Mouse (Mus musculus) cortical plate, adult 2 months (tissue): Measurements from ENCODE around the gene Rps2. TPM values are rescaled to one million over a fixed set of nuclear protein-coding genes. Genes with fewer than 3 reads are reported as not detected.

Source experiments
- H3K27ac ChIP-seq: fragments of 200-500 bp; 2 replicates; pipeline ENCODE4 v1.5.1; 2012; ENCODE audit warnings: low read length, control low read depth, inconsistent platforms; ENCODE audit not compliant: insufficient read depth
- H3K4me1 ChIP-seq: fragments of 200-500 bp; 2 replicates; pipeline ENCODE4 v1.6.1; 2011; ENCODE audit warnings: low read length; ENCODE audit not compliant: control insufficient read depth, insufficient read depth
- H3K4me3 ChIP-seq: fragments of 200-500 bp; 2 replicates; pipeline ENCODE4 v1.5.1; 2011; ENCODE audit warnings: mild to moderate bottlenecking, low read length, control low read depth; ENCODE audit not compliant: insufficient read depth
- CTCF ChIP-seq: fragments of 200-500 bp; IDR thresholded peaks from 2 replicates; pipeline ENCODE4 v1.5.1; 2011; ENCODE audit warnings: mild to moderate bottlenecking, control low read depth, low read length; ENCODE audit not compliant: insufficient read depth; ENCODE audit errors: extremely low read depth
- POLR2A ChIP-seq: fragments of 200-500 bp; IDR thresholded peaks from 2 replicates; pipeline ENCODE4 v1.6.1; 2011; ENCODE audit warnings: mild to moderate bottlenecking, low read length, control low read depth; ENCODE audit not compliant: insufficient read depth; ENCODE audit errors: extremely low read depth
- polyA plus RNA-seq: library from polyadenylated mRNA; depleted of rRNA; stranded (reverse); fragments of >200 nt; gene quantifications from 2 replicates; pipeline ENCODE4 v1.2.3, GENCODE M21; 2012; rRNA removed

Rps2 gene
- polyA plus RNA-seq, 1 experiment: 980 TPM

- no peak overlapping the region for H3K4me3 ChIP-seq
- TF ChIP-seq POLR2A: no peak
- no peak overlapping the region for H3K27ac ChIP-seq
- H3K4me1 ChIP-seq: no peaks in the 10 kb centered on the region
Measured at GRCm38 (mm10) chr17:24765016-24765905, 47.3 kb downstream of the Rps2 start.

- no peak overlapping the region for H3K27ac ChIP-seq
- no peaks in the 10 kb centered on the region for H3K4me1 ChIP-seq
- H3K4me3 ChIP-seq: no peak overlapping the region
- TF ChIP-seq POLR2A: no peak
Measured at GRCm38 (mm10) chr17:24766266-24766875, 48.5 kb downstream of the Rps2 start.

GRCm38 (mm10) chr17:24769146-24769545 is 51.2 kb downstream of the Rps2 start:
- no peak for TF ChIP-seq CTCF
- no peak for TF ChIP-seq POLR2A
- Histone ChIP-seq H3K4me3 (no peak overlapping the region), H3K27ac (no peak overlapping the region), H3K4me1 (no peaks in the 10 kb centered on the region)

Other genes starting within 250 kb of the Rps2 start
- 77.3 and 79.2 TPM in 2 replicates for gene E4f1, start 247.8 kb upstream of the Rps2 start, polyA plus RNA-seq
- gene Pgp, start 247.7 kb upstream of the Rps2 start, polyA plus RNA-seq: 97.1 and 99.3 TPM in 2 replicates
- 1.1 and 1.4 TPM in 2 replicates for gene Bricd5, start 244.2 kb upstream of the Rps2 start, polyA plus RNA-seq
- 37.0 and 39.1 TPM in 2 replicates for gene Mlst8, start 239.0 kb upstream of the Rps2 start, polyA plus RNA-seq
- 106 and 109 TPM in 2 replicates for gene Caskin1, start 229.5 kb upstream of the Rps2 start, polyA plus RNA-seq
- gene Traf7, start 190.2 kb upstream of the Rps2 start, polyA plus RNA-seq: 176 and 187 TPM in 2 replicates
- gene Rab26, start 183.9 kb upstream of the Rps2 start, polyA plus RNA-seq: 97.3 and 102 TPM in 2 replicates
- gene Pkd1, start 168.3 kb upstream of the Rps2 start, polyA plus RNA-seq: 82.0 and 91.8 TPM in 2 replicates
- gene Tsc2, start 85.5 kb upstream of the Rps2 start, polyA plus RNA-seq: 163 and 192 TPM in 2 replicates
- gene Nthl1, start 85.4 kb upstream of the Rps2 start, polyA plus RNA-seq: 9.7 and 10.8 TPM in 2 replicates
- gene Slc9a3r2, start 67.8 kb upstream of the Rps2 start, polyA plus RNA-seq: 68.2 and 69.0 TPM in 2 replicates
- 0.34 and 0.50 TPM in 2 replicates for gene Npw, start 59.7 kb upstream of the Rps2 start, polyA plus RNA-seq
- 53.5 and 53.6 TPM in 2 replicates for gene Zfp598, start 48.4 kb upstream of the Rps2 start, polyA plus RNA-seq
- 177 and 184 TPM in 2 replicates for gene Syngr3, start 28.2 kb upstream of the Rps2 start, polyA plus RNA-seq
- 21.1 and 21.5 TPM in 2 replicates for gene Gfer, start 22.0 kb upstream of the Rps2 start, polyA plus RNA-seq
- gene Noxo1, start 21.9 kb upstream of the Rps2 start, polyA plus RNA-seq: 5.2 and 6.4 TPM in 2 replicates
- gene Tbl3, start 10.5 kb upstream of the Rps2 start, polyA plus RNA-seq: 53.0 and 53.7 TPM in 2 replicates
- gene Rnf151, start 53 bp upstream of the Rps2 start, polyA plus RNA-seq: 0.32 and 0.33 TPM in 2 replicates
- 428 and 431 TPM in 2 replicates for gene Ndufb10, start 6.4 kb downstream of the Rps2 start, polyA plus RNA-seq
- 0.48 and 0.57 TPM in 2 replicates for gene Rpl3l, start 9.7 kb downstream of the Rps2 start, polyA plus RNA-seq
- 47.3 and 53.0 TPM in 2 replicates for gene Msrb1, start 18.5 kb downstream of the Rps2 start, polyA plus RNA-seq
- gene Hs3st6, start 34.9 kb downstream of the Rps2 start, polyA plus RNA-seq: 0.29 and 0.44 TPM in 2 replicates
- gene Meiob, start 86.2 kb downstream of the Rps2 start, polyA plus RNA-seq: not detected in 2 replicates
- 138 and 151 TPM in 2 replicates for gene Hagh, start 122.0 kb downstream of the Rps2 start, polyA plus RNA-seq
- 21.8 and 25.1 TPM in 2 replicates for gene Fahd1, start 132.2 kb downstream of the Rps2 start, polyA plus RNA-seq
- not detected in 2 replicates for gene Igfals, start 147.9 kb downstream of the Rps2 start, polyA plus RNA-seq
- 24.6 and 27.3 TPM in 2 replicates for gene Nubp2, start 168.2 kb downstream of the Rps2 start, polyA plus RNA-seq
- gene Spsb3, start 168.5 kb downstream of the Rps2 start, polyA plus RNA-seq: 91.9 and 92.7 TPM in 2 replicates
- 62.4 and 65.0 TPM in 2 replicates for gene Eme2, start 177.0 kb downstream of the Rps2 start, polyA plus RNA-seq
- gene Mrps34, start 177.0 kb downstream of the Rps2 start, polyA plus RNA-seq: 115 and 117 TPM in 2 replicates
- gene Nme3, start 178.4 kb downstream of the Rps2 start, polyA plus RNA-seq: 94.5 and 94.7 TPM in 2 replicates
- gene Mapk8ip3, start 218.9 kb downstream of the Rps2 start, polyA plus RNA-seq: 328 and 355 TPM in 2 replicates
- 4.5 and 6.2 TPM in 2 replicates for gene Jpt2, start 242.6 kb downstream of the Rps2 start, polyA plus RNA-seq